Comparison of ENCODE assay signal across 16 mouse cellular contexts in genomic region chr10:74415359-74415758, GRCm38 (mm10).
"Had no signal": no experiment of that assay in that cellular context is flagged by ENCODE, and none has a peak within 500 bp of the region (broad histone marks: within the 10 kb centered on the region; RNA-seq: fewer than 3 reads in every experiment).

No protein-coding gene starts in this region.

- H3K4me2 ChIP-seq: limb, embryonic 12.5 days; liver, embryonic 13.5 days; lung, embryonic 15.5 days; midbrain, embryonic 11.5 days; midbrain, embryonic 15.5 days had no signal

- H3K36me3 ChIP-seq: limb, embryonic 12.5 days; liver, embryonic 13.5 days; lung, embryonic 15.5 days; midbrain, embryonic 15.5 days had no signal

- DNase-seq: kidney, adult 18-20 months; kidney, postnatal 10 days; liver; liver, embryonic 13.5 days; liver, postnatal 0 days; lung, postnatal 14 days; right cerebral cortex, postnatal 4 days; spleen, adult 18-20 months; thymus, adult 18-20 months; thymus, postnatal 25 days had no signal

- H3K4me3 ChIP-seq: limb, embryonic 12.5 days; liver, embryonic 13.5 days; lung, embryonic 15.5 days; megakaryocyte, embryonic 14.5 days; midbrain, embryonic 15.5 days had no signal

- H3K27ac ChIP-seq: limb, embryonic 12.5 days; liver, embryonic 13.5 days; lung, embryonic 15.5 days; macrophage; midbrain, embryonic 15.5 days had no signal

- ATAC-seq: liver, postnatal 0 days; midbrain, embryonic 15.5 days had no signal

- H3K9ac ChIP-seq: limb, embryonic 12.5 days; liver, embryonic 13.5 days; liver, postnatal 0 days; lung, embryonic 15.5 days; midbrain, embryonic 15.5 days had no signal

- H3K9me3 ChIP-seq: limb, embryonic 12.5 days; liver, embryonic 13.5 days; lung, embryonic 15.5 days; midbrain, embryonic 15.5 days had no signal

- H3K4me1 ChIP-seq: limb, embryonic 12.5 days; liver, embryonic 13.5 days; lung, embryonic 15.5 days; megakaryocyte, embryonic 14.5 days; midbrain, embryonic 15.5 days had no signal

- H3K27me3 ChIP-seq: limb, embryonic 12.5 days; liver, embryonic 13.5 days; lung, embryonic 15.5 days; megakaryocyte, embryonic 14.5 days; midbrain, embryonic 15.5 days had no signal
